ENCODE assay signal across 8 mouse cellular contexts in genomic region chr5:118459391-118459792, GRCm38 (mm10).
DNase-seq lines count a peak whose midpoint lies in the region; ATAC-seq and TF ChIP-seq lines count a peak whose summit lies in the region.

No protein-coding gene starts in this region.

- H3K79me2 ChIP-seq in liver, adult 2 months (ENCODE audit: control insufficient read depth, insufficient read depth, low read length), result no peaks in the 10 kb centered on the region

- no peaks in the 10 kb centered on the region for H3K36me3 ChIP-seq in liver, adult 2 months (ENCODE audit: control insufficient read depth, insufficient read depth, low read length)
- H3K36me3 ChIP-seq in hindbrain, embryonic 13.5 days, result no peaks in the 10 kb centered on the region
- H3K36me3 ChIP-seq in lung, embryonic 15.5 days, result no peaks in the 10 kb centered on the region
- no peaks in the 10 kb centered on the region for H3K36me3 ChIP-seq in stomach, embryonic 14.5 days (ENCODE audit: control insufficient read depth, insufficient read depth, low read length)

- no peak for TF ChIP-seq POLR2A in liver, adult 2 months (IDR thresholded peaks at IDR 0.05; ENCODE audit: extremely low read depth, insufficient read depth, low read length)
- no peak for TF ChIP-seq POLR2A in embryonic fibroblast, embryonic 13.5 days (IDR thresholded peaks at IDR 0.05; ENCODE audit: low read depth, low read length)

- peak overlapping the region; percentile 53 for H3K4me2 ChIP-seq in hindbrain, embryonic 13.5 days
- H3K4me2 ChIP-seq in lung, embryonic 15.5 days, result peak overlapping the region; percentile 58
- peak overlapping the region; percentile 42 for H3K4me2 ChIP-seq in stomach, embryonic 14.5 days (replicated peaks; ENCODE audit: low read depth, low read length)

- WGBS in liver, adult 2 months, result 17% methylated on average over 12 of the region's 12 CpGs
- WGBS in hindbrain, embryonic 13.5 days, result 2% methylated on average over 12 of the region's 12 CpGs
- WGBS in lung, embryonic 15.5 days, result under 1% methylated on average over 12 of the region's 12 CpGs
- WGBS in stomach, embryonic 14.5 days, result 2% methylated on average over 12 of the region's 12 CpGs

- peak overlapping the region; percentile 33 for H3K9ac ChIP-seq in liver, adult 2 months (ENCODE audit: low read depth, low read length)
- H3K9ac ChIP-seq in hindbrain, embryonic 13.5 days, result peak overlapping the region; percentile 39; the same call in 1 of the 2 replicates
- 0 out of 2 replicates have a peak overlapping the region, but pooled peaks have one; percentile 8 for H3K9ac ChIP-seq in lung, embryonic 15.5 days
- H3K9ac ChIP-seq in stomach, embryonic 14.5 days (replicated peaks; ENCODE audit: low read depth, low read length), result no peak overlapping the region; the same call in 1 of the 2 replicates

- peak; percentile 52 for ATAC-seq in hindbrain, embryonic 13.5 days (ENCODE audit: low FRiP score)
- peak; percentile 51; the same call in 1 of the 2 replicates for ATAC-seq in lung, embryonic 15.5 days (ENCODE audit: borderline replicate concordance, extremely low read depth, low FRiP score, low TSS enrichment)
- ATAC-seq in stomach, embryonic 14.5 days (ENCODE audit: insufficient number of reproducible peaks, insufficient read depth, low FRiP score, low read depth), result peak; percentile 62; the same call in 1 of the 2 replicates

- peaks cover 4% of the 10 kb centered on the region; the same call in 1 of the 2 replicates for H3K4me1 ChIP-seq in liver, adult 2 months (ENCODE audit: control insufficient read depth, insufficient read depth, low read length)
- peaks cover 6% of the 10 kb centered on the region; the same call in 1 of the 2 replicates for H3K4me1 ChIP-seq in embryonic fibroblast, embryonic 13.5 days (ENCODE audit: control insufficient read depth, insufficient read depth, low read length)
- H3K4me1 ChIP-seq in hindbrain, embryonic 13.5 days (replicated peaks), result peaks cover 14% of the 10 kb centered on the region
- peaks cover 26% of the 10 kb centered on the region for H3K4me1 ChIP-seq in lung, embryonic 15.5 days
- H3K4me1 ChIP-seq in stomach, embryonic 14.5 days (ENCODE audit: control insufficient read depth, insufficient read depth, low read length), result peaks cover 11% of the 10 kb centered on the region; the same call in 1 of the 2 replicates

- H3K9me3 ChIP-seq in hindbrain, embryonic 13.5 days, result no peaks in the 10 kb centered on the region
- H3K9me3 ChIP-seq in lung, embryonic 15.5 days, result no peaks in the 10 kb centered on the region
- H3K9me3 ChIP-seq in stomach, embryonic 14.5 days (ENCODE audit: control insufficient read depth, low read depth, low read length), result no peaks in the 10 kb centered on the region

- H3K27ac ChIP-seq in liver, adult 2 months (replicated peaks; ENCODE audit: insufficient read depth, low read depth, low read length), result no peak overlapping the region
- H3K27ac ChIP-seq in embryonic fibroblast, embryonic 13.5 days (ENCODE audit: insufficient read depth, low read length), result peak overlapping the region; percentile 87
- H3K27ac ChIP-seq in hindbrain, embryonic 13.5 days, result peak overlapping the region; percentile 58; the same call in 1 of the 2 replicates
- no peak overlapping the region for H3K27ac ChIP-seq in lung, embryonic 15.5 days
- H3K27ac ChIP-seq in stomach, embryonic 14.5 days (ENCODE audit: low read length), result no peak overlapping the region

- TF ChIP-seq CTCF in liver, adult 2 months (IDR thresholded peaks at IDR 0.05; ENCODE audit: low read depth, low read length), result no peak
- no peak for TF ChIP-seq CTCF in embryonic fibroblast, embryonic 13.5 days (IDR thresholded peaks at IDR 0.05; ENCODE audit: borderline replicate concordance, insufficient read depth, low read length)

- no peak overlapping the region for H3K4me3 ChIP-seq in liver, adult 2 months (ENCODE audit: insufficient read depth, low read depth, low read length)
- peak overlapping the region; percentile 3; the same call in 1 of the 2 replicates for H3K4me3 ChIP-seq in embryonic fibroblast, embryonic 13.5 days (ENCODE audit: insufficient read depth, low read length)
- peak overlapping the region; percentile 15 for H3K4me3 ChIP-seq in hindbrain, embryonic 13.5 days
- H3K4me3 ChIP-seq in lung, embryonic 15.5 days, result peak overlapping the region; percentile 19
- peak overlapping the region; percentile 20; the same call in 1 of the 2 replicates for H3K4me3 ChIP-seq in stomach, embryonic 14.5 days (ENCODE audit: low read depth, low read length)

- no peak for DNase-seq in liver, adult 2 months (ENCODE audit: extremely low read depth, low read depth, low spot score)
- no peak for DNase-seq in liver
- no peak for DNase-seq in layer of hippocampus, postnatal 14 days (ENCODE audit: low spot score in 2 of 2)
- DNase-seq in cerebellum, postnatal 36 days, result no peak

- peaks cover 4% of the 10 kb centered on the region for H3K27me3 ChIP-seq in liver, adult 2 months (ENCODE audit: control insufficient read depth, insufficient read depth, low read length)
- peaks cover 28% of the 10 kb centered on the region for H3K27me3 ChIP-seq in hindbrain, embryonic 13.5 days
- peaks cover 19% of the 10 kb centered on the region; the same call in 1 of the 2 replicates for H3K27me3 ChIP-seq in lung, embryonic 15.5 days
- H3K27me3 ChIP-seq in stomach, embryonic 14.5 days (ENCODE audit: control insufficient read depth, insufficient read depth, low read length), result no peaks in the 10 kb centered on the region

Comparison
In these comparisons a context has a peak if more than half of its experiments do, and no peak if none do; other contexts are left out.
1. H3K27ac ChIP-seq: peak in embryonic fibroblast, embryonic 13.5 days (single experiment) and hindbrain, embryonic 13.5 days (single experiment); none in liver, adult 2 months (single experiment), lung, embryonic 15.5 days (single experiment) and stomach, embryonic 14.5 days (single experiment).
2. Peak in every context shown above with its lines, with median percentiles within 50 percentile points of each other: ATAC-seq and H3K4me2 ChIP-seq.